Mouse (Mus musculus) bone marrow, adult 2 months (tissue): ENCODE results near the gene Gna12.

ENCODE experiments used
- CTCF ChIP-seq: fragments of 200-500 bp; IDR thresholded peaks from 2 replicates; pipeline ENCODE4 v1.5.1; 2011; ENCODE audit warnings: low read length, control low read depth; ENCODE audit not compliant: control insufficient read depth, insufficient read depth
- POLR2A ChIP-seq: fragments of 200-500 bp; IDR thresholded peaks from 2 replicates; pipeline ENCODE4 v1.6.1; 2011; ENCODE audit warnings: low read depth, mild to moderate bottlenecking, control low read depth, low read length, borderline replicate concordance; ENCODE audit not compliant: control insufficient read depth

GRCm38 (mm10) chr5:140873039-140873551, 42.9 kb upstream of the Gna12 start:
- TF ChIP-seq POLR2A (no peak), CTCF (no peak)
